Mouse (Mus musculus) liver, embryonic 12.5 days (tissue): ENCODE results near the gene Gse1. TPM values are rescaled to one million over a fixed set of nuclear protein-coding genes. Genes with fewer than 3 reads are reported as not detected.

ENCODE experiments used
- ATAC-seq: fragments of 200-750 bp; cut with Nextera tagmentation; 2 replicates; pipeline ENCODE4 v1.8.0; 2017; ENCODE audit warnings: moderate number of reproducible peaks, mild to moderate bottlenecking, moderate library complexity
- H3K27ac ChIP-seq: fragments of 300-500 bp; sonication (generic); 2 replicates; pipeline ENCODE4 v1.5.1; 2016; ENCODE audit warnings: mild to moderate bottlenecking
- H3K27me3 ChIP-seq: fragments of 300-500 bp; sonication (generic); replicated peaks from 2 replicates; pipeline ENCODE4 v1.6.1; 2016; ENCODE audit warnings: mild to moderate bottlenecking, moderate library complexity
- H3K36me3 ChIP-seq: fragments of 300-500 bp; sonication (generic); 2 replicates; pipeline ENCODE4 v1.6.1; 2016; ENCODE audit warnings: mild to moderate bottlenecking, moderate library complexity
- H3K4me1 ChIP-seq: fragments of 300-500 bp; sonication (generic); 2 replicates; pipeline ENCODE4 v1.6.1; 2016
- H3K4me2 ChIP-seq: fragments of 300-500 bp; sonication (generic); 2 replicates; pipeline ENCODE4 v1.6.1; 2016; ENCODE audit warnings: mild to moderate bottlenecking, moderate library complexity
- H3K4me3 ChIP-seq: fragments of 300-500 bp; sonication (generic); 2 replicates; pipeline ENCODE4 v1.5.1; 2016; ENCODE audit warnings: mild to moderate bottlenecking, moderate library complexity
- H3K9ac ChIP-seq: fragments of 300-500 bp; sonication (generic); 2 replicates; pipeline ENCODE4 v1.6.1; 2016; ENCODE audit warnings: mild to moderate bottlenecking, moderate library complexity
- H3K9me3 ChIP-seq: fragments of 300-500 bp; sonication (generic); replicated peaks from 2 replicates; pipeline ENCODE4 v1.6.1; 2016; ENCODE audit warnings: mild to moderate bottlenecking, moderate library complexity
- WGBS: fragments of 180-500 bp; shearing (Covaris S2); methylation state at CpG from one replicate; pipeline ENCODE4 v1.1.7; 2016; ENCODE audit not compliant: insufficient replicate concordance; 5-methylcytosine and 5-hydroxymethylcytosine counted together
- polyA plus RNA-seq: library from polyadenylated mRNA; unstranded; fragments of >200 nt; fragmentation: Nextera tagmentation; extraction: Ambion mirVana; gene quantifications from 2 replicates; pipeline ENCODE4 v1.2.1, GENCODE M21; 2016

Gene Gse1
- polyA plus RNA-seq, 1 experiment from 2014 or later = 15.9 TPM

GRCm38 (mm10) chr8:120559654-120560053 is 331.4 kb downstream of the Gse1 start:
- H3K4me1 ChIP-seq = peaks cover 99% of the 10 kb centered on the region
- ATAC-seq = no peak

DNA sequence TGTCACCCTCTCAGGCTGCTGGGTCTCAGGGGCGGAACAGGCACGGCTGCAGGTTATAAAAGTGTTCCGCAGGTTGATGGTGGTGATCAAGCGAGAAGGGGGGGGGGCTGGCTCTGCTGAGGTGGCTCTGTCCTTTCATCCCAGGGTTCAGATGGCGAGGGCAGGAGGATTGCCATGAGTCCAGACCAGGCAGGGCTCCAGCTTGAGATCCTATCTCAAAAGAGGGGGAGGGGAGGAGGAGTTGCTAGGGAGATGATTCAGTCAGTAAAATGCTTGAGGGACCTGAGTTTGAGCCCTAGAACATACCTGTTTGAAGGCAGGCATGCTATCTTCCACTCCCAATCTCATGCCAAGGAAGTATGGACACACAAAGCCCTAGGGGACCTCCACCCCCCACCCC is 332.3 kb downstream of the Gse1 start:
- 82% methylated on average over 5 of the region's 5 CpGs for WGBS

More at GRCm38 (mm10) chr8:120559654-120560053, 331.4 kb downstream of the Gse1 start:
- no peak overlapping the region for H3K27ac ChIP-seq
- H3K27me3 ChIP-seq = no peaks in the 10 kb centered on the region
- WGBS = 77% methylated on average over 11 of the region's 11 CpGs
- peaks cover 100% of the 10 kb centered on the region for H3K36me3 ChIP-seq
- no peak overlapping the region for H3K9ac ChIP-seq
- no peak overlapping the region for H3K4me3 ChIP-seq
- no peak overlapping the region for H3K4me2 ChIP-seq
- H3K9me3 ChIP-seq = no peaks in the 10 kb centered on the region

DNA sequence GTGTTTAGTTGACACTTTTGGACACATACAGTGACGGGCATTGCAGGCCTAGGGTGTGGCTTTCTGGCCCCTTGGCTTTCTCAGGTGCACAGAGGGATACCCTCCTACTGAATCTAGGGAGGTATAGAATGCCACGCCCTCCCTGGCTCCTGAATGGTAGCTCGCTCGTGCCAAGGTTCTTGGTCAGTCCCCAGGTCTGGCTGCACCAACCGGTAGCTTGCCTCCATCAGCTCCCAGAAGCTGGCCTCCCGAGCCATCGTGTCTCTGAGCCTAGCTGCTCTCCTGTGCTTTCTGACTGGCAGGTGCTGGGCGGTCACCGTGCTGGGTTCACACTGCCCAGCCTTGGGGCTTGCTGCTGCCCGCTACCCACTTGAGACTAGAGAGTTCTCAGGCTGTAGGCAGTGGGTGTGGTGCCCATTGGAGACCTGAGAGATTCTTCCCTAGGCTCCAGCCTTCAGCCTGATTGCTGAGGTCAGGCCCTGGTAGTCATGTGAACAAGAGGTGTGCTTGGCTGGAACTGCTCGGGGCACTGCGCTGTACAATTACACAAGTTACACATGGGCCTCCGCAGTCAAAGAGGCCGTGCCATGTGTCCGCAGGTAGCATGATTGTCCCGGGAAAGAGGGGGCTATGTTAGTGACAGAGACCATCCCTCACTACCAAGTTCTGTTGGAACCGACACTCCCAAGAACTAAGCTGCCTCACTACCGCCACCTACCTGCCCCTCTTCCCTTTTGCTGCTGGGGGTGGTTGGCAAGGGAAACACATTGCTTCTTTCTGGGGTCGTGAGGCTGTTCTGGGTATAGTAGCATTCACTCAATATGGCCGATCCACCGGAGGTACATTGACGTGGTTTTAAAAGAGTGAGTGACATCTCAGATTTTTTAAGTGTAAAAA is 333.5 kb downstream of the Gse1 start:
- H3K9ac ChIP-seq = no peak overlapping the region
- WGBS = 78% methylated on average over 22 of the region's 22 CpGs
- H3K4me1 ChIP-seq = peaks cover 89% of the 10 kb centered on the region
- H3K36me3 ChIP-seq = peaks cover 99% of the 10 kb centered on the region
- no peaks in the 10 kb centered on the region for H3K27me3 ChIP-seq
- 0 out of 2 replicates have a peak overlapping the region, but pooled peaks have one; percentile 18 for H3K27ac ChIP-seq
- no peak overlapping the region for H3K4me3 ChIP-seq
- ATAC-seq = no peak
- H3K4me2 ChIP-seq = no peak overlapping the region
- H3K9me3 ChIP-seq = no peaks in the 10 kb centered on the region

More for the DNA sequence above, 332.3 kb downstream of the Gse1 start:
- H3K4me1 ChIP-seq = peaks cover 98% of the 10 kb centered on the region
- peaks cover 99% of the 10 kb centered on the region for H3K36me3 ChIP-seq
- H3K4me2 ChIP-seq = no peak overlapping the region
- no peak overlapping the region for H3K9ac ChIP-seq
- no peak overlapping the region for H3K4me3 ChIP-seq
- no peak overlapping the region for H3K27ac ChIP-seq
- H3K27me3 ChIP-seq = no peaks in the 10 kb centered on the region
- no peaks in the 10 kb centered on the region for H3K9me3 ChIP-seq
- ATAC-seq = no peak

DNA sequence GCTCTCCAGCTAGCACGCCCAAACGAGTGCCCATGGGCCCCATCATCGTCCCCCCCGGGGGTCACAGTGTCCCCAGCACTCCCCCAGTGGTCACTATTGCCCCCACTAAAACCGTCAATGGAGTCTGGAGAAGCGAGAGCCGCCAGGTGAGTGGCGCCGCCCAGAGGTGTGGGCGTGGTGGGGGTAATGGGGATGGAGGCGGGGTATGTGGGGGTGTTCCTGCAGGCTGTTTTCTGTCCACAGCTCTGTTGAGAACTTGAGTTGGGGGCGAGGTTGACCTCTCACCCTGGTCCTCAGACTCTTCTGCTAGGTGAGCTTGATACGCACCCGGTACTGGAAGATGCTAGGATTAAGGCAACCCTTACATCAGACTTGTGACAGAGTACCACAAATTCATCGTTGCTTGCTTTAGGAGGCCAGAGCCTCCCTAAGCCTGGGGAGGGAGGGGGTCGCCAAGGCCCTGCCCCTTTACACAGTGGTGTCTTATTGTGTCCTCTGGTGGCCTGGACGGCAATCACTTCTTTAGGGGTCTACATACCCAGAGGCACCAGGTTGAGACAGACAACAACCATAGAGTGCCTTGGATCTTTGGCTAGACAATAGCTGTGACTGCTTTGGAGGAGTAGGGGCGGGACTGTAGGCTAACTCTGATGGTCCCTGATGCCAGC is 334.6 kb downstream of the Gse1 start:
- Histone ChIP-seq H3K27me3 (no peaks in the 10 kb centered on the region), H3K27ac (peak overlapping the region; percentile 68), H3K4me1 (peaks cover 79% of the 10 kb centered on the region), H3K36me3 (peaks cover 99% of the 10 kb centered on the region), H3K4me3 (no peak overlapping the region), H3K4me2 (no peak overlapping the region), H3K9me3 (no peaks in the 10 kb centered on the region), H3K9ac (peak overlapping the region; percentile 22; the same call in 1 of the 2 replicates)
- 80% methylated on average over 18 of the region's 18 CpGs for WGBS
- ATAC-seq = no peak

DNA sequence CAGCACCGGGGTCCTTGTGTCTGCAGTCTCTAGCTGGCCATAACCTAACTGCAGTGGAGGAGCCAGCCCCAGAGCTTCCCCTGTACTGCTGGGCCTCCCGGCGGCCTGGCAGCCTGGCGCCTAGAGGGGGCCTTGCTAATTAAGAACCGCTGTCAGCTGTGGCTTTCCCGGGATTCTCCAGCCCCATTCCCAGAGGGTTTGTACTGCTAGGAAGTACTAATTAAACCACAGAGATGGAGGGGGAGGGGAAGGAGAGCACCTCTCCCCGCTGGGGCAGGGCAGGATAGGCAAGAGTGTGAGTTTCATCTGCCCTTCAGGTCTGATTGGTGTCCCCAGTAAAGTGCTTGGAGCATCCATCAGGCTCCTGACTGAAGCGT is 335.1 kb downstream of the Gse1 start:
- Histone ChIP-seq H3K27ac (peak overlapping the region; percentile 68), H3K4me1 (peaks cover 74% of the 10 kb centered on the region), H3K36me3 (peaks cover 99% of the 10 kb centered on the region), H3K9me3 (no peaks in the 10 kb centered on the region), H3K4me2 (no peak overlapping the region), H3K4me3 (no peak overlapping the region), H3K27me3 (no peaks in the 10 kb centered on the region), H3K9ac (peak overlapping the region; percentile 22; the same call in 1 of the 2 replicates)
- WGBS = 41% methylated on average over 8 of the region's 8 CpGs
- ATAC-seq = no peak

DNA sequence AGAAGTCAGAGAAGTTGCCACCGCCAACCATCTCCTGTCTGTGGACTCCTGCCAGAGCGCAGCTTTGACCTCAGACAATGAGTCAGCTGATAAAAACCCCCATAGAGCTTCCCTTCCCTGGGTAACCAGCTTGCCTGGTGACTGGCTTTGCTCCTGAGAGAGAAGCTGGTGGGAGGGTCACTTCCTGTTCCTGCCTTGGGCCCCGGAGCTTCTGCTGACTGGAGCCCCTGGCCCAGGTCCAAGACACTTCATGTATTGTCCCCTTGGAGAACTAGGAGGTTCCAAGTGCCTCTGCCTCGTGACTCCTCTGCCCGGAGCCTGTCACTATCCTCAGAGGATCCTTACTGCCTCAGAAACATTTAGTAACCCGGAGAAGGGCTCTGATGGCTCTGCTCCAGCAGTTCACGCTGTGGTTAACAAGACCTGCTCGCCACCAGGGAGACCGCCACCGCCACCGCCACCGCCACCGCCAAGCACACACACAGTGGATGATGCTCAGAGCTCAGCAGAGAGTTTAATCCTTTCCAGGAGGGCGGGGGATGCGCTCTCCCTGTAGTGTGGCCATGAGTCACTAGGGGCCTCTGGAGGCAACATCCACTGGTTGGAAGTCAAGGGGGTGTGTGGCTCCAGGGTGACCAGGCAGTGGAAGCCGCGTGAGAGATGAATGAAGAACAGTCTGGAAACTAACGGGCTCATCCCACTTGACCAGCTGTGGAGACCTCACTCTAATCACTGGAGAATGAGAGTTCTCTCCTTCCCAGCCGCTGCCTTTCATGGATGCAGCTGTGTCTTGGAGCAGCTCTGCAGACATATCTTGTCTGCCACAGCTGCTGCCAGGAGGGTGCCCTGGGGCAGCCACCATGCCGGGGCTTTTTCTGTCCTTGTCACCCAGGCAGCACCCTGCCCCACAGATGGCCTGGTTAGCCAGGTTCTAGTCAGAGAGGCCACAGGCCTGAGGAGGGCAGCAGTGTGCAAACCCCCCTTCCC is 335.9 kb downstream of the Gse1 start:
- no peak overlapping the region for H3K4me3 ChIP-seq
- 63% methylated on average over 20 of the region's 20 CpGs for WGBS
- H3K4me1 ChIP-seq = peaks cover 71% of the 10 kb centered on the region

DNA sequence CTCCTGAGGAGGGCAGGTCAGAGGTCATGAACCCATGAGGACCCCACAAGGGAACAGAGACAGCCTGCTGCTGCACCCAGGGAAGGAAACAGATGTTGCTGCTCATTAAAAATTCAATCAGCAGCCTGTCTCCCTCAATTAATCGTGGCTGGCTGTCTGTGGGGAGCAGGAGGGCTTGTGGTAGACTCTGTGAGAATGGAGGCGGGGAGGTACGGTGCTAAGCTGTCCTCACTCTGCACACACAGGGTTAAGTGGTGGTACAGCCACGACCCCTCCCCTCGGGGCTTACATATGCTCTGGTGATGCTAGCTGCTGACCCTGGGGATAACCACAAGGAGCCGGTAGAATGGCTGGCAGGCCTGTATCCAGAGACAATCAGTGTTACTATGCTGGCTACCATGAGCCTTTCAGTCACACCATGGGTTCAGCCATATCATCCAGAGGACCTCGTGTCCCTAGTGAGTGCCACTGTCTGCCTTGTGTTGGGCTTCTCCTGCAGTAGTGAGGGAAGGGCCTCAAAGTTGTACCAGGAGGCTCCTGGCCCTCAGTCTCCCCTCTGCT is 337.0 kb downstream of the Gse1 start:
- Histone ChIP-seq H3K27me3 (no peaks in the 10 kb centered on the region), H3K4me3 (no peak overlapping the region), H3K4me1 (peaks cover 71% of the 10 kb centered on the region), H3K4me2 (no peak overlapping the region), H3K9ac (no peak overlapping the region), H3K27ac (peak overlapping the region; percentile 29; the same call in 1 of the 2 replicates), H3K36me3 (peaks cover 99% of the 10 kb centered on the region), H3K9me3 (no peaks in the 10 kb centered on the region)
- ATAC-seq = no peak
- WGBS = 73% methylated on average over 7 of the region's 7 CpGs

More for the DNA sequence above, 335.9 kb downstream of the Gse1 start:
- no peaks in the 10 kb centered on the region for H3K27me3 ChIP-seq
- peak; percentile 21 for ATAC-seq
- no peak overlapping the region for H3K9ac ChIP-seq
- H3K4me2 ChIP-seq = no peak overlapping the region
- H3K36me3 ChIP-seq = peaks cover 99% of the 10 kb centered on the region
- H3K9me3 ChIP-seq = no peaks in the 10 kb centered on the region
- H3K27ac ChIP-seq = peak overlapping the region; percentile 68

GRCm38 (mm10) chr8:120566681-120567080 is 338.4 kb downstream of the Gse1 start:
- H3K4me2 ChIP-seq = no peak overlapping the region
- H3K27ac ChIP-seq = no peak overlapping the region
- no peak for ATAC-seq
- 87% methylated on average over 8 of the region's 8 CpGs for WGBS
- no peak overlapping the region for H3K4me3 ChIP-seq
- no peaks in the 10 kb centered on the region for H3K27me3 ChIP-seq
- H3K9ac ChIP-seq = no peak overlapping the region
- peaks cover 63% of the 10 kb centered on the region for H3K4me1 ChIP-seq
- H3K36me3 ChIP-seq = peaks cover 99% of the 10 kb centered on the region
- H3K9me3 ChIP-seq = no peaks in the 10 kb centered on the region

GRCm38 (mm10) chr8:120567731-120568130 is 339.5 kb downstream of the Gse1 start:
- Histone ChIP-seq H3K4me3 (no peak overlapping the region), H3K9ac (no peak overlapping the region), H3K4me1 (peaks cover 52% of the 10 kb centered on the region), H3K27me3 (no peaks in the 10 kb centered on the region), H3K36me3 (peaks cover 99% of the 10 kb centered on the region), H3K4me2 (no peak overlapping the region), H3K27ac (no peak overlapping the region), H3K9me3 (no peaks in the 10 kb centered on the region)
- ATAC-seq = no peak
- 92% methylated on average over 17 of the region's 17 CpGs for WGBS

GRCm38 (mm10) chr8:120568164-120568798 is 340.0 kb downstream of the Gse1 start:
- Histone ChIP-seq H3K9ac (no peak overlapping the region), H3K4me1 (peaks cover 47% of the 10 kb centered on the region), H3K27ac (no peak overlapping the region), H3K27me3 (no peaks in the 10 kb centered on the region), H3K9me3 (no peaks in the 10 kb centered on the region), H3K36me3 (peaks cover 99% of the 10 kb centered on the region), H3K4me2 (no peak overlapping the region), H3K4me3 (no peak overlapping the region)
- WGBS = 94% methylated on average over 37 of the region's 37 CpGs
- no peak for ATAC-seq

GRCm38 (mm10) chr8:120569123-120569522 is 340.9 kb downstream of the Gse1 start:
- H3K9me3 ChIP-seq = no peaks in the 10 kb centered on the region
- 95% methylated on average over 17 of the region's 17 CpGs for WGBS
- 0 out of 2 replicates have a peak overlapping the region, but pooled peaks have one; percentile 27 for H3K27ac ChIP-seq

More at GRCm38 (mm10) chr8:120569123-120569522, 340.9 kb downstream of the Gse1 start:
- H3K4me3 ChIP-seq = no peak overlapping the region
- peaks cover 39% of the 10 kb centered on the region for H3K4me1 ChIP-seq
- H3K4me2 ChIP-seq = no peak overlapping the region
- no peak overlapping the region for H3K9ac ChIP-seq
- H3K36me3 ChIP-seq = peaks cover 99% of the 10 kb centered on the region
- no peak for ATAC-seq
- H3K27me3 ChIP-seq = no peaks in the 10 kb centered on the region
